Mouse (Mus musculus) hindbrain, embryonic 12.5 days (tissue): ENCODE measurements around the gene Dclk3. TPM values are rescaled to one million over a fixed set of nuclear protein-coding genes. Genes with fewer than 3 reads are reported as not detected.

Experiments used
- ATAC-seq: fragments of 200-750 bp; cut with Nextera tagmentation; 2 replicates; pipeline ENCODE4 v1.8.0; 2017; ENCODE audit warnings: moderate TSS enrichment; ENCODE audit not compliant: low FRiP score
- H3K27ac ChIP-seq: fragments of 300-500 bp; sonication (generic); 2 replicates; pipeline ENCODE4 v1.5.1; 2016; ENCODE audit warnings: mild to moderate bottlenecking
- H3K27me3 ChIP-seq: fragments of 300-500 bp; sonication (generic); 2 replicates; pipeline ENCODE4 v1.6.1; 2016; ENCODE audit warnings: mild to moderate bottlenecking
- H3K36me3 ChIP-seq: fragments of 300-500 bp; sonication (generic); 2 replicates; pipeline ENCODE4 v1.6.1; 2016; ENCODE audit warnings: mild to moderate bottlenecking
- H3K4me1 ChIP-seq: fragments of 300-500 bp; sonication (generic); 2 replicates; pipeline ENCODE4 v1.6.1; 2016
- H3K4me2 ChIP-seq: fragments of 300-500 bp; sonication (generic); replicated peaks from 2 replicates; pipeline ENCODE4 v1.6.1; 2016; ENCODE audit warnings: mild to moderate bottlenecking
- H3K4me3 ChIP-seq: fragments of 300-500 bp; sonication (generic); 2 replicates; pipeline ENCODE4 v1.5.1; 2016; ENCODE audit warnings: mild to moderate bottlenecking
- H3K9ac ChIP-seq: fragments of 300-500 bp; sonication (generic); 2 replicates; pipeline ENCODE4 v1.6.1; 2016; ENCODE audit warnings: mild to moderate bottlenecking, moderate library complexity
- H3K9me3 ChIP-seq: fragments of 300-500 bp; sonication (generic); replicated peaks from 2 replicates; pipeline ENCODE4 v1.6.1; 2016; ENCODE audit warnings: mild to moderate bottlenecking
- WGBS: fragments of 180-500 bp; shearing (Covaris S2); methylation state at CpG from one replicate; pipeline ENCODE4 v1.1.7; 2016; 5-methylcytosine and 5-hydroxymethylcytosine counted together
- polyA plus RNA-seq: library from polyadenylated mRNA; unstranded; fragments of >200 nt; fragmentation: Nextera tagmentation; extraction: Ambion mirVana; gene quantifications from 2 replicates; pipeline ENCODE4 v1.2.1, GENCODE M21; 2016

Dclk3 gene
- polyA plus RNA-seq, 1 experiment from 2014 or later, result 1.8 TPM

DNA sequence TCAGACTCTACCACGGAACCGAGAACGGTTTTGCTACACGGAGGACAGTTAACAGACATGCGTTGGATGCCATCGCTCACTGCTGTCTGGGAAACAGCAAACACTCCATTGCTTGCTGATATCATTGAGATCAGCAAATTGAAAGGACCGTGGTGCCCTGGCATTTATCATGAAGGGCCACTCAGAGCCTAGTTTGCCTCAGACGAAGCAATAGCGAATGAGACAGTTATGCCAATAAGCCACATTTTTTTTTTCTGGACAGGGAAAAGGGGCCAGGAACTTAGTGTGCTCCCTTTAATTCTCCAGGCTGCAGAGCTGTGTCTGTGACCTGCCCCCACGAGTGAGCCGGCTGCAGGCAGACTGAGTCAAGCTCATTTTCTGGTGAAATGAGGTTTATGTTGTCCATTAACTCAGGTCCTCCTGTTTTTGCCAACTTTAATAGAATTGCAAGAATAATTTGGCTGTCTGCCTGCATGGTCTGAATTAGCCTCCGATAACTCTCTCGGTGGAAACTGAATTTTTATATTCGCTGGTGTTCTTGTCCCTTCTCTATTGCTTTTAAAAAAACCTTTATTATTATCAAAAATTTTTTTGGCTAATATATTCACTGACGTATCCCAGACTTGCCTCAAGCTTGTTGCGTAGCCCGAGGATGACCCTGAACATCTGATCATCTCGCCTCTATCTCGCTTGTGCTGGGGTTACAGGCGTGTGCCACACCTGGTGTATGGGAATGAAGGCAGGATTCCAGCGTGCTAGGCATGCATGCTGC lies 35.0 kb downstream of the Dclk3 start:
- Histone ChIP-seq H3K27me3 (no peaks in the 10 kb centered on the region), H3K9ac (no peak overlapping the region), H3K4me1 (peaks cover 10% of the 10 kb centered on the region), H3K4me3 (no peak overlapping the region), H3K27ac (0 out of 2 replicates have a peak overlapping the region, but pooled peaks have one; percentile 23), H3K4me2 (no peak overlapping the region), H3K9me3 (no peaks in the 10 kb centered on the region), H3K36me3 (no peaks in the 10 kb centered on the region)
- peak; percentile 62; the same call in 1 of the 2 replicates for ATAC-seq
- 60% methylated on average over 21 of the region's 21 CpGs for WGBS

GRCm38 (mm10) chr9:111474458-111474745 lies 35.5 kb downstream of the Dclk3 start:
- no peak overlapping the region for H3K4me2 ChIP-seq
- peak overlapping the region; percentile 44; the same call in 1 of the 2 replicates for H3K27ac ChIP-seq
- H3K4me3 ChIP-seq, result no peak overlapping the region
- no peaks in the 10 kb centered on the region for H3K9me3 ChIP-seq
- no peaks in the 10 kb centered on the region for H3K27me3 ChIP-seq
- no peak overlapping the region for H3K9ac ChIP-seq
- peak; percentile 27; the same call in 1 of the 2 replicates for ATAC-seq
- peaks cover 10% of the 10 kb centered on the region for H3K4me1 ChIP-seq
- no peaks in the 10 kb centered on the region for H3K36me3 ChIP-seq
- 36% methylated on average over 3 of the region's 3 CpGs for WGBS

DNA sequence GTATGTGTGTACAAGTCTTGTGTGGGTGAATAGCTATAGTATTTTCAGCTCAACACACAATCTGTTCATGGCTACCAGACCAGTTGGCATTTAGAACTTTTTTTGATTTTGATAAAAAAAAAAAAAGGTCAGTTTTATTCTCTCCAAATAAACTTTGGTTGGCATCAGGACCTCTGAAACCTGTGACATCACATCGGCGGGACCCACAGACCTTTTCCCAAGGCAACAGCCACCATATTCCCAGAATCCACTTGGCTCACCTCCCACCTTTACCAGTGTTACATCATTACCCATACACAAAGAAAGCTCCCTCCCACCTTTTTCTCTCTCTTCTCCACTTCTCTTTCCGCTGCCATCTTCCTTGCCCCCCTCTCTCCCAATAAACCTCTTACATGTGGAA lies 36.4 kb downstream of the Dclk3 start:
- H3K27ac ChIP-seq, result no peak overlapping the region
- H3K36me3 ChIP-seq, result no peaks in the 10 kb centered on the region
- H3K4me3 ChIP-seq, result no peak overlapping the region
- H3K9me3 ChIP-seq, result no peaks in the 10 kb centered on the region
- H3K4me2 ChIP-seq, result no peak overlapping the region
- ATAC-seq, result no peak
- WGBS, result 89% methylated on average over 3 of the region's 3 CpGs
- H3K9ac ChIP-seq, result no peak overlapping the region
- H3K27me3 ChIP-seq, result no peaks in the 10 kb centered on the region
- H3K4me1 ChIP-seq, result peaks cover 10% of the 10 kb centered on the region

DNA sequence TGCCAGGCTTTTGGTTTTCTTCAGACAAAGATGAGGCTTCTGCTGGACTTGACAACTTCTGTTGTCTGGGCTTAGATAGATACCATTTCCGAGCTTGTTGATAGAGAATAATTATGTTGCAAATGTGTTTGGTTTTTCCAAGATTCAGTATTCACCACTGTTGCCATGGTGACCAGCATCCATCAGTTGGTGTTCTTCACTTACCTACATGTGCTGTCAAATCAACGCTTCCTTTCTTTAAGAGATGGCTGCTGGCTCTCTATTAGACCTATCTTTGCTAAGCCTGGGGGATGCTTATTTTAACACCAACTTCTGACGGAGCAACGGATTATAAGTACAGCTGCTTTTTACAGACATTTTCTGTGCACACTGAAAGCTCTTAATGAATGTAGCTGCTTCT lies 37.1 kb downstream of the Dclk3 start:
- Histone ChIP-seq H3K27me3 (no peaks in the 10 kb centered on the region), H3K36me3 (no peaks in the 10 kb centered on the region), H3K9me3 (no peaks in the 10 kb centered on the region), H3K4me1 (peaks cover 10% of the 10 kb centered on the region), H3K27ac (no peak overlapping the region), H3K9ac (no peak overlapping the region), H3K4me3 (no peak overlapping the region), H3K4me2 (no peak overlapping the region)
- no peak for ATAC-seq
- 68% methylated on average over 4 of the region's 4 CpGs for WGBS

- no peak overlapping the region for H3K9ac ChIP-seq
- WGBS, result 83% methylated on average over 6 of the region's 6 CpGs
- no peaks in the 10 kb centered on the region for H3K9me3 ChIP-seq
- no peaks in the 10 kb centered on the region for H3K36me3 ChIP-seq
- H3K4me1 ChIP-seq, result peaks cover 10% of the 10 kb centered on the region
- H3K27ac ChIP-seq, result no peak overlapping the region
- no peak for ATAC-seq
- H3K4me2 ChIP-seq, result no peak overlapping the region
- no peak overlapping the region for H3K4me3 ChIP-seq
- no peaks in the 10 kb centered on the region for H3K27me3 ChIP-seq
These were observed 37.7 kb downstream of the Dclk3 start for GRCm38 (mm10) chr9:111476479-111477016.

DNA sequence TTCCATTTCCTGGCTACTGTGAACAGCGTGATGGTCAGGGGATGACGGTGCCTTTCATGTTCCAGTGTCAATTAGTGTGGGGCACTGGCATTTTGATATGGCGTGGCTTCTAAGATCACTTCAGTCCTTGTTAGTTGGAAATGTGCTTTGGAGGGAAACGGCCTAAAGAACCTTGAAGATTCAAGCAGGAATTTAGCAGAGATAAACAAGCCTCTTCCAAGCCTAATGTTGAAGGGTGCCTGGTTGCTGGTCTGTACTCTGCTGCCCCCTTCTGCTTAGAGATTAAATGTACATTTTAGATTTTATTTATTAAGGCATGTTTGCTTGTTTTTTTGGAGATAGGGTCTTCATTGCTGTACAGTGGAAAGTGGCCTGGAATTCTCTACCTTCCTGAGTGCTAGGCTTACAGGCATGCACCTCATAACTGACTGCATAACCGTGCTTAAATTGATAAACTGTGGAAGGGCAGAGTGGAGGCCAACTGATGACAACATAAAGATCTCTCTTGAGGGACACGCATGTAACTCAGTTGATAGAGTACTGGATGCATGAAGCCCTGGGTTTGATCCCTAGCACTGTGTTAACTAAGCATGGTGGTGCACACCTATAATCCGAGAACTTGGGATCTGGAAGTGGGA lies 40.1 kb downstream of the Dclk3 start:
- WGBS, result 63% methylated on average over 7 of the region's 7 CpGs
- 0 out of 2 replicates have a peak, but pooled peaks have one; percentile 34 for ATAC-seq
- H3K27me3 ChIP-seq, result no peaks in the 10 kb centered on the region
- no peak overlapping the region for H3K4me2 ChIP-seq
- H3K36me3 ChIP-seq, result no peaks in the 10 kb centered on the region
- no peak overlapping the region for H3K9ac ChIP-seq
- no peaks in the 10 kb centered on the region for H3K9me3 ChIP-seq
- H3K4me1 ChIP-seq, result peaks cover 6% of the 10 kb centered on the region
- no peak overlapping the region for H3K4me3 ChIP-seq
- H3K27ac ChIP-seq, result no peak overlapping the region

- no peak overlapping the region for H3K9ac ChIP-seq
- H3K4me3 ChIP-seq, result no peak overlapping the region
- no peaks in the 10 kb centered on the region for H3K9me3 ChIP-seq
- no peak overlapping the region for H3K27ac ChIP-seq
- no peaks in the 10 kb centered on the region for H3K36me3 ChIP-seq
- WGBS, result 90% methylated on average over 3 of the region's 3 CpGs
- H3K4me2 ChIP-seq, result no peak overlapping the region
- no peaks in the 10 kb centered on the region for H3K27me3 ChIP-seq
- ATAC-seq, result no peak
- no peaks in the 10 kb centered on the region for H3K4me1 ChIP-seq
These were observed 42.1 kb downstream of the Dclk3 start for GRCm38 (mm10) chr9:111481011-111481410.

DNA sequence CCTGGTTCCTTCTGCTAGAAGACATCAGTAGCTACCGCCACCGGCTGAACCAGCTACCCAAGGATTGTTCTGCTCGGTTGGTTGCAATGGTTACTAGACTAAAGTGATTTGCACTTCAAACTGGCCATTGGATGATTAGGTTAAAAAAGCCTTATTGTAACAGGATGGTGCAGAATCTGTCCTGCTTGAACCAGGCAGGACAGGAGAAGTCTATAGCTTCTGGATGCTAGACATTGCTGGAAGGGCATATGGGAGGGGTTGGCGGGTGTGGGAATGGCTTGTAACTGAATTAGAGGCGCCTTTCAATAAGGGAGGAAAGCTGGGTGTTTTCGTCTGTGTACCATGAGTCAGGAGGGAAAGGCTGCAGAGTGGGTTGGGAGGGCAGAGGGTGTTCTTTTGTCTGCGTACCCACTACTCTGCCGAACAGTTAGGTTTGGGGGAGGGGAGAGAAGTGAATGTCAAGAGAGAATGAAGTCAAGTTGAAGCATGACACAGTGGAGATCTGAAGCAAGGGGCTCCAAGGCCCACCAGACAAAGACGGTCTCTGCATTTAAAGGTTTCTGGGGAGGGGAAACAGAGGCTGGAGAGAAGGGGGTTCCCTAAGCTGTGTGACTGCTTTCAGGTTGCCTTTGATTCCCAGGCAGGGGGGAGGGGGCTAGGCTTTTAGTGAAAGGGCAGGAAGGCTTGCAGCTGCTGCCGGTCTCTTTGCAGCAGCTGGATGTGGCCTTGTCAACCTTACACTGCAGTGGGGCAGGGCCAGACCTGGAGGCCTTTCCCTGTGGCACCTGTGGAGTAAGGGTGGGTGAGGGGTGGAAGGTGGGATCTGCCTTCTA lies 48.0 kb downstream of the Dclk3 start:
- 35% methylated on average over 10 of the region's 10 CpGs for WGBS
- Histone ChIP-seq H3K4me1 (peaks cover 8% of the 10 kb centered on the region), H3K27ac (no peak overlapping the region), H3K4me2 (no peak overlapping the region), H3K36me3 (no peaks in the 10 kb centered on the region), H3K27me3 (no peaks in the 10 kb centered on the region; the same call in 1 of the 2 replicates), H3K9me3 (no peaks in the 10 kb centered on the region), H3K4me3 (no peak overlapping the region), H3K9ac (no peak overlapping the region)
- no peak for ATAC-seq

DNA sequence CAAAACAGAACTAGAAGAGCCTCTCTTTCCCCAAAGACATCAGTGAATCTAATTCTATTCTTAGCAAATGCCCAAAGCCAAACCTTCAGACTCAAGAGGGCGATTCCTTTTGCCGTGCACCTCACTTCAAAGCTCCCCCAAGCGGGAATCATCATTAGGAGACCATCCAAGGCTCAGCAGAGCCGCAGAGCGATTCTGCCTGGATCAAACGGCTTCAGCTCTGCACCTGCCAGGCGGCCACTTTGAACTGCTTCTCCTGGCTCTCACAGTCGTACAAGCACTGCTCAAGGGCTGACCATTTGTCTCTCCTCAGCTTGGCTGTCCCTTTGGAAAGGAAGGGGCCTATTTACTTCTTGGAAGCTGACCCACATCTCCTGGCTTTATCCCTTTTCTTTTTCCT lies 51.7 kb downstream of the Dclk3 start:
- ATAC-seq, result no peak
- no peak overlapping the region for H3K27ac ChIP-seq
- H3K36me3 ChIP-seq, result no peaks in the 10 kb centered on the region
- H3K4me2 ChIP-seq, result no peak overlapping the region
- 48% methylated on average over 8 of the region's 8 CpGs for WGBS
- H3K27me3 ChIP-seq, result no peaks in the 10 kb centered on the region; the same call in 1 of the 2 replicates
- H3K4me3 ChIP-seq, result no peak overlapping the region
- H3K9me3 ChIP-seq, result no peaks in the 10 kb centered on the region
- H3K9ac ChIP-seq, result no peak overlapping the region
- peaks cover 8% of the 10 kb centered on the region for H3K4me1 ChIP-seq

GRCm38 (mm10) chr9:111491280-111491679 lies 52.4 kb downstream of the Dclk3 start:
- Histone ChIP-seq H3K4me2 (no peak overlapping the region), H3K36me3 (no peaks in the 10 kb centered on the region), H3K27me3 (no peaks in the 10 kb centered on the region; the same call in 1 of the 2 replicates), H3K27ac (no peak overlapping the region), H3K9ac (no peak overlapping the region), H3K4me1 (peaks cover 8% of the 10 kb centered on the region), H3K4me3 (no peak overlapping the region), H3K9me3 (no peaks in the 10 kb centered on the region)
- 57% methylated on average over 4 of the region's 4 CpGs for WGBS
- ATAC-seq, result no peak

GRCm38 (mm10) chr9:111493490-111493889 lies 54.6 kb downstream of the Dclk3 start:
- WGBS, result 65% methylated on average over 5 of the region's 5 CpGs
- no peak overlapping the region for H3K27ac ChIP-seq
- ATAC-seq, result no peak
- no peaks in the 10 kb centered on the region; the same call in 1 of the 2 replicates for H3K27me3 ChIP-seq
- no peaks in the 10 kb centered on the region for H3K4me1 ChIP-seq
- H3K9ac ChIP-seq, result no peak overlapping the region
- no peaks in the 10 kb centered on the region for H3K36me3 ChIP-seq
- H3K9me3 ChIP-seq, result no peaks in the 10 kb centered on the region
- H3K4me3 ChIP-seq, result no peak overlapping the region
- no peak overlapping the region for H3K4me2 ChIP-seq

DNA sequence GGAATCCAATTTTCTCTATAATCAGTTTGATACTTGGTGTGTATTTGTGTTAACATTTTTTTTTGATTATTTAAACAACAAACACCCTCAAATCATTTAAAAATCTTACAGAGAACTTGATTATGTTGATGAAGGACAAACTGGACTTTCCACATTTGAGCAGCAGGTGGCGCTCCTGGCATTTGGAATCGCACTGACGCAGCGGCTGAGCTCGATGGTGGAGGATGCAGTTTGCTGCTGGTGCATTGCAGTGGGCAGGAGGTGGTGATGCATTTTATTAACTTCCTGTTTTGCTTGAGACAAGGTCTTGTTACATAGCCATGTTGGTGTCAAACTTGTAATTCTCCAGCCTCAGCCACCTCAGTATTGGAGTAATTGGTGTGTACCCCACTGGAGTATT lies 56.7 kb downstream of the Dclk3 start:
- Histone ChIP-seq H3K4me2 (no peak overlapping the region), H3K9ac (no peak overlapping the region), H3K9me3 (no peaks in the 10 kb centered on the region), H3K27ac (no peak overlapping the region), H3K27me3 (no peaks in the 10 kb centered on the region; the same call in 1 of the 2 replicates), H3K4me3 (no peak overlapping the region), H3K36me3 (no peaks in the 10 kb centered on the region), H3K4me1 (no peaks in the 10 kb centered on the region)
- 0% methylated on average over 5 of the region's 5 CpGs for WGBS
- peak; percentile 53; the same call in 1 of the 2 replicates for ATAC-seq
